Mouse (Mus musculus) lung, postnatal 14 days (tissue): ENCODE results near the gene Tarbp2.

Source experiments
- DNase-seq: peaks from one replicate; pipeline ENCODE4 v3.0.0; 2021

The Tarbp2 gene

GRCm38 (mm10) chr15:102526111-102527002, 8.4 kb downstream of the Tarbp2 start:
- DNase-seq: no peak

- DNase-seq: no peak
Measured at GRCm38 (mm10) chr15:102527936-102528335, 9.9 kb downstream of the Tarbp2 start.

- no peak for DNase-seq
Measured at GRCm38 (mm10) chr15:102528396-102528795, 10.4 kb downstream of the Tarbp2 start.

GRCm38 (mm10) chr15:102530566-102530965, 12.6 kb downstream of the Tarbp2 start:
- no peak for DNase-seq

GRCm38 (mm10) chr15:102531586-102531985, 13.6 kb downstream of the Tarbp2 start:
- no peak for DNase-seq

- no peak for DNase-seq
Measured at GRCm38 (mm10) chr15:102532106-102532900, 14.3 kb downstream of the Tarbp2 start.

GRCm38 (mm10) chr15:102533926-102534325, 15.9 kb downstream of the Tarbp2 start:
- no peak for DNase-seq

GRCm38 (mm10) chr15:102544801-102545200, 26.8 kb downstream of the Tarbp2 start:
- no peak for DNase-seq

- DNase-seq: no peak
Measured at GRCm38 (mm10) chr15:102546246-102546645, 28.3 kb downstream of the Tarbp2 start.

GRCm38 (mm10) chr15:102546677-102547427, 28.9 kb downstream of the Tarbp2 start:
- DNase-seq: peak; percentile 72

- no peak for DNase-seq
Measured at GRCm38 (mm10) chr15:102547478-102547877, 29.5 kb downstream of the Tarbp2 start.

- no peak for DNase-seq
Measured at GRCm38 (mm10) chr15:102552599-102552998, 34.6 kb downstream of the Tarbp2 start.

GRCm38 (mm10) chr15:102555581-102555980, 37.6 kb downstream of the Tarbp2 start:
- no peak for DNase-seq

GRCm38 (mm10) chr15:102557580-102557979, 39.6 kb downstream of the Tarbp2 start:
- no peak for DNase-seq

GRCm38 (mm10) chr15:102562491-102562890, 44.5 kb downstream of the Tarbp2 start:
- DNase-seq: no peak

GRCm38 (mm10) chr15:102563061-102563460, 45.1 kb downstream of the Tarbp2 start:
- no peak for DNase-seq

- DNase-seq: no peak
Measured at GRCm38 (mm10) chr15:102563681-102564080, 45.7 kb downstream of the Tarbp2 start.

GRCm38 (mm10) chr15:102567849-102568248, 49.9 kb downstream of the Tarbp2 start:
- DNase-seq: no peak

GRCm38 (mm10) chr15:102572081-102572480, 54.1 kb downstream of the Tarbp2 start:
- no peak for DNase-seq
